Mouse (Mus musculus) C2C12 (cell line): ENCODE measurements around the gene Dctpp1.

Source experiments
- CEBPB ChIP-seq: IDR thresholded peaks from one replicate; pipeline ENCODE4 v1.6.1; 2011; ENCODE audit warnings: low read depth, mild to moderate bottlenecking, control low read depth, moderate library complexity
- CTCF ChIP-seq: IDR thresholded peaks from one replicate; pipeline ENCODE4 v1.5.1; 2011; ENCODE audit not compliant: control insufficient read depth, insufficient read depth, insufficient read length
- FOSL1 ChIP-seq: IDR thresholded peaks from one replicate; pipeline ENCODE4 v1.8.0; 2011; ENCODE audit warnings: mild to moderate bottlenecking, low read length; ENCODE audit not compliant: poor library complexity, insufficient read depth, severe bottlenecking
- MAX ChIP-seq: IDR thresholded peaks from one replicate; pipeline ENCODE4 v1.6.1; 2011; ENCODE audit warnings: mild to moderate bottlenecking, control low read depth
- MYOD1 ChIP-seq: IDR thresholded peaks from one replicate; pipeline ENCODE4 v1.6.1; 2011; ENCODE audit warnings: low read depth; ENCODE audit not compliant: control insufficient read depth, insufficient read length
- MYOG ChIP-seq: IDR thresholded peaks from one replicate; pipeline ENCODE4 v1.6.1; 2011; ENCODE audit not compliant: control insufficient read depth, insufficient read length; ENCODE audit errors: extremely low read depth
- USF1 ChIP-seq: IDR thresholded peaks from one replicate; pipeline ENCODE4 v1.6.1; 2011; ENCODE audit warnings: low read depth, mild to moderate bottlenecking, control low read depth, moderate library complexity

DNA sequence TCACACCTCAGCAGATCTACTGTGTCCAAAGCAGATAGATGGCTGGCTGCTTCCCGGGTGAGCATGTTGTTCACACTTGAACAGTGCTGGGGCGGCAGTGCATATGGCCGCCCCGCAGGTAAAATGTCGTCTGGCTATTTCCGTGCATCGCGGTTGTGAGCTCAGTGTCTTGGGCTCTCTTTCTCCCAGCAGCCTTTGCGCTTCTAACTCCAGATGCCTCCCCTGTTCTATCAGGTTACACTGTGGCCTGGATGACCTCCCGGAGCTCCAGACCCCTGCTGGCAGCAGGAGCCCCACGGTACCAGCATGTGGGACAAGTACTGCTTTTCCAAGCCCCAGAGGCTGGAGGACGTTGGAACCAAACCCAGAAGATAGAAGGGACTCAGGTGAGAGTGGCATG lies 49.4 kb upstream of the Dctpp1 start:
- TF ChIP-seq CTCF (no peak), MYOD1 (no peak), MAX (no peak), USF1 (no peak), FOSL1 (no peak), MYOG (no peak), CEBPB (no peak)
